Mouse (Mus musculus): ENCODE results near the gene Mamld1. TPM values are rescaled to one million over a fixed set of nuclear protein-coding genes. Genes with fewer than 3 reads are reported as not detected.
A peak's percentile ranks its signal among the peaks of the same experiment; 100 is the strongest.

Mamld1 gene
- total RNA-seq, 2 experiments from 2014 or later = 19.8 to 20.1 TPM

GRCm38 (mm10) chrX:71122359-71123293 lies 72.6 kb downstream of the Mamld1 start:
- intact Hi-C loops (cut with DNase I) = no loop called here
- DNase-seq (ENCODE audit: extremely low spot score in 1 of 2, low spot score in 2 of 2) = no peak

GRCm38 (mm10) chrX:71125013-71125412 lies 75.0 kb downstream of the Mamld1 start:
- intact Hi-C loops (cut with DNase I) = no loop called here
- no peak for DNase-seq (ENCODE audit: extremely low spot score in 1 of 2, low spot score in 2 of 2)

- DNase-seq (ENCODE audit: extremely low spot score in 1 of 2, low spot score in 2 of 2) = peak in 1 of 2 experiments; percentile 49
- intact Hi-C loops (cut with DNase I) = no loop called here
Measured at GRCm38 (mm10) chrX:71131464-71131863, 81.4 kb downstream of the Mamld1 start.

- no peak for DNase-seq (ENCODE audit: extremely low spot score in 1 of 2, low spot score in 2 of 2)
- intact Hi-C loops (cut with DNase I) = no loop called here
Measured at GRCm38 (mm10) chrX:71141390-71141789, 91.3 kb downstream of the Mamld1 start.

GRCm38 (mm10) chrX:71149441-71150050 lies 99.5 kb downstream of the Mamld1 start:
- intact Hi-C loops (cut with DNase I) = no loop called here
- DNase-seq (ENCODE audit: extremely low spot score in 1 of 2, low spot score in 2 of 2) = peak in 1 of 2 experiments; percentile 42

GRCm38 (mm10) chrX:71150551-71151001 lies 100.5 kb downstream of the Mamld1 start:
- intact Hi-C loops (cut with DNase I) = no loop called here
- DNase-seq (ENCODE audit: extremely low spot score in 1 of 2, low spot score in 2 of 2) = peak; percentile 13 to 19

- DNase-seq (ENCODE audit: extremely low spot score in 1 of 2, low spot score in 2 of 2) = no peak
Measured at GRCm38 (mm10) chrX:71181526-71181925, 131.5 kb downstream of the Mamld1 start.

GRCm38 (mm10) chrX:71183671-71184070 lies 133.6 kb downstream of the Mamld1 start:
- no peak for DNase-seq (ENCODE audit: extremely low spot score in 1 of 2, low spot score in 2 of 2)
- intact Hi-C loops (cut with DNase I) = no loop called here

More at GRCm38 (mm10) chrX:71181526-71181925, 131.5 kb downstream of the Mamld1 start:
- intact Hi-C loops (cut with DNase I) = no loop called here

GRCm38 (mm10) chrX:71186396-71186795 lies 136.3 kb downstream of the Mamld1 start:
- intact Hi-C loops (cut with DNase I) = no loop called here
- no peak for DNase-seq (ENCODE audit: extremely low spot score in 1 of 2, low spot score in 2 of 2)

GRCm38 (mm10) chrX:71204776-71205175 lies 154.7 kb downstream of the Mamld1 start:
- DNase-seq (ENCODE audit: extremely low spot score in 1 of 2, low spot score in 2 of 2) = no peak
- intact Hi-C loops (cut with DNase I) = no loop called here

Other genes with a start within 250 kb of the Mamld1 start
- gene Mtm1, start 160.5 kb downstream of the Mamld1 start, total RNA-seq (2021) = 1 to 10 TPM; 4.2 to 4.9 TPM